Mouse (Mus musculus): ENCODE measurements around the gene Sap18b. TPM values are rescaled to one million over a fixed set of nuclear protein-coding genes. Genes with fewer than 3 reads are reported as not detected.

The Sap18b gene
- polyA plus RNA-seq, 1 experiment from 2014 or later: 252 TPM

- H3K27me3 ChIP-seq: no peaks in the 10 kb centered on the region
- no peaks in the 10 kb centered on the region for H3K9me3 ChIP-seq
- H3K36me3 ChIP-seq: no peaks in the 10 kb centered on the region
- ATAC-seq: no peak; the same call in 1 of the 2 replicates
- H3K4me3 ChIP-seq (replicated peaks): peak overlapping the region; percentile 99
- H3K9ac ChIP-seq (replicated peaks): peak overlapping the region; percentile 98
- H3K27ac ChIP-seq: peak overlapping the region; percentile 92
- H3K4me1 ChIP-seq (replicated peaks): peaks cover 30% of the 10 kb centered on the region
- under 1% methylated on average over 55 of the region's 69 CpGs for WGBS
- peak overlapping the region; percentile 97 for H3K4me2 ChIP-seq (replicated peaks)
Observed at GRCm38 (mm10) chr8:95806461-95807191, 18.5 kb upstream of the Sap18b start.

GRCm38 (mm10) chr8:95807331-95807843 lies 17.8 kb upstream of the Sap18b start, which contains the start of gene Cnot1:
Cnot1 (minus strand) TSS chr8:95807464.
- ATAC-seq: peak; percentile 98
- 0% methylated on average over 44 of the region's 44 CpGs for WGBS
- H3K9ac ChIP-seq (replicated peaks): peak within 1 kb of the TSS; percentile 98
- H3K4me1 ChIP-seq (replicated peaks): peaks cover 22% of the 10 kb centered on the region
- H3K27me3 ChIP-seq: no peaks in the 10 kb centered on the region
- no peaks in the 10 kb centered on the region for H3K36me3 ChIP-seq
- no peaks in the 10 kb centered on the region for H3K9me3 ChIP-seq
- peak within 1 kb of the TSS; percentile 99 for H3K4me3 ChIP-seq (replicated peaks)
- peak within 1 kb of the TSS; percentile 97 for H3K4me2 ChIP-seq (replicated peaks)
- peak within 1 kb of the TSS; percentile 94 for H3K27ac ChIP-seq

GRCm38 (mm10) chr8:95807861-95808260 lies 17.3 kb upstream of the Sap18b start:
- peak overlapping the region; percentile 94 for H3K27ac ChIP-seq
- under 1% methylated on average over 20 of the region's 20 CpGs for WGBS
- peak; percentile 93 for ATAC-seq
- peak overlapping the region; percentile 99 for H3K4me3 ChIP-seq (replicated peaks)
- peak overlapping the region; percentile 50 for H3K9ac ChIP-seq (replicated peaks)
- H3K36me3 ChIP-seq: no peaks in the 10 kb centered on the region
- H3K27me3 ChIP-seq: no peaks in the 10 kb centered on the region
- H3K9me3 ChIP-seq: no peaks in the 10 kb centered on the region
- H3K4me2 ChIP-seq (replicated peaks): peak overlapping the region; percentile 57
- peaks cover 21% of the 10 kb centered on the region for H3K4me1 ChIP-seq (replicated peaks)

- H3K4me2 ChIP-seq (replicated peaks): no peak overlapping the region
- no peak overlapping the region for H3K27ac ChIP-seq
- no peaks in the 10 kb centered on the region for H3K36me3 ChIP-seq
- no peaks in the 10 kb centered on the region for H3K9me3 ChIP-seq
- WGBS: 85% methylated on average over 4 of the region's 4 CpGs
- peaks cover 21% of the 10 kb centered on the region for H3K4me1 ChIP-seq (replicated peaks)
- no peak overlapping the region for H3K9ac ChIP-seq (replicated peaks)
- H3K4me3 ChIP-seq (replicated peaks): no peak overlapping the region
- no peaks in the 10 kb centered on the region for H3K27me3 ChIP-seq
- ATAC-seq: no peak
Observed at GRCm38 (mm10) chr8:95808631-95809030, 16.5 kb upstream of the Sap18b start.

DNA sequence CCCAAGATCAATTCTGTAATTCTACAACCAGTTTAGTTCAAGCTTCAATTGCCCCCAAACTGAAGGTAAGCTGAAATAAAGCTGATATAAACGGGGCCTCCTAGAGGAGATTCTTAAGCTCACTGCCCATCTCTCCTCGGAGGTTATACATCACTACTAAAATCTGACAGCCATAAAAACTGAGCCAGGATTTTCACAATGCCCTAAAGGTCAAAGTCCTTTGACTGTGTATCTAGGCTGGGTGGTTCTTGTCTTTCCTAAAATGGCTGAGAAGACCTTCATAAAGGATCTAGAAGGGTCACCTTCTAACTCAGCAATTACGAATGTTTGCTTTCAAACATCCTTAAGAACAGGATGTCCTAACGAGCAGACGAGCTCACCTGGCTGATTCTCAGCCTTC lies 16.0 kb upstream of the Sap18b start:
- no peak for ATAC-seq
- H3K27ac ChIP-seq: no peak overlapping the region
- no peaks in the 10 kb centered on the region for H3K27me3 ChIP-seq
- H3K9ac ChIP-seq (replicated peaks): no peak overlapping the region
- no peaks in the 10 kb centered on the region for H3K36me3 ChIP-seq
- H3K4me3 ChIP-seq (replicated peaks): no peak overlapping the region
- no peaks in the 10 kb centered on the region for H3K9me3 ChIP-seq
- H3K4me1 ChIP-seq (replicated peaks): peaks cover 21% of the 10 kb centered on the region
- WGBS: 82% methylated on average over 5 of the region's 5 CpGs
- H3K4me2 ChIP-seq (replicated peaks): no peak overlapping the region

GRCm38 (mm10) chr8:95810184-95810591 lies 15.0 kb upstream of the Sap18b start:
- no peak for ATAC-seq
- Histone ChIP-seq H3K36me3 (no peaks in the 10 kb centered on the region), H3K9ac (replicated peaks) (no peak overlapping the region), H3K4me3 (replicated peaks) (no peak overlapping the region), H3K4me1 (replicated peaks) (peaks cover 12% of the 10 kb centered on the region), H3K9me3 (no peaks in the 10 kb centered on the region), H3K27me3 (no peaks in the 10 kb centered on the region), H3K4me2 (replicated peaks) (no peak overlapping the region), H3K27ac (no peak overlapping the region)
- 59% methylated on average over 3 of the region's 3 CpGs for WGBS

DNA sequence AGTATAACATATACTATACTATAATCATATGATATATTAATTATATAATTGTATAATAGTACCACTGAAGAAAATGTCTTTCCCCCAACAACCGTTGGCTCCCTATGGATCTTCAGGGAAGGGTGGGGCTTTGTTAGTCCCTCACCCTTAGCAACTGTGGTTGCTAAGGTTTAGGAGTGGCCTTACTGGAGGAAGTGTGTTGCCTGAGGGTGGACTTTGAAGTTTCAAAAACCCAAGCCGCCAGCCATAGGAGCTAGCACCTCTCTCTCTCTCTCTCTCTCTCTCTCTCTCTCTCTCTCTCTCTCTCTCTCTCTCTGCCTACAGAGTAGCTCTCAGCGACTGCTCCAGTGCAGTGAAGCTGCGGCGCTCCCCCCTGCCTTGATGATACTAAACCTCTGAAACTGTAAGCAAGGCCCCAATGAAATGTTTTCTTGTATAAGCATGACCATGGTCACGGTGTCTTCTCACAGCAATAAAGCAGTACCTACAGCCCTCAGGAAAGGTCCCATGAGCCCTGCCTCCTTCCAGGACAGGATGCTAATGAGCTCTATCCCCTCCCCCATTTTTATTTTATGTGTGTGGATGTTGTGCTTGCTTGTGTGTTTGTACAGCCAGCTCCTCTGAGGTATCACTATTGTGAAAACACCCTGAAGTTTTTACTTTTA lies 9.0 kb upstream of the Sap18b start:
- H3K27me3 ChIP-seq: no peaks in the 10 kb centered on the region
- no peak for ATAC-seq
- no peak overlapping the region for H3K27ac ChIP-seq
- H3K9ac ChIP-seq (replicated peaks): no peak overlapping the region
- 0 out of 2 replicates have a peak, but pooled peaks cover 4% of the 10 kb centered on the region for H3K4me1 ChIP-seq (replicated peaks)
- no peak overlapping the region for H3K4me3 ChIP-seq (replicated peaks)
- WGBS: 44% methylated on average over 6 of the region's 6 CpGs
- no peaks in the 10 kb centered on the region for H3K36me3 ChIP-seq
- H3K4me2 ChIP-seq (replicated peaks): no peak overlapping the region
- no peaks in the 10 kb centered on the region for H3K9me3 ChIP-seq

DNA sequence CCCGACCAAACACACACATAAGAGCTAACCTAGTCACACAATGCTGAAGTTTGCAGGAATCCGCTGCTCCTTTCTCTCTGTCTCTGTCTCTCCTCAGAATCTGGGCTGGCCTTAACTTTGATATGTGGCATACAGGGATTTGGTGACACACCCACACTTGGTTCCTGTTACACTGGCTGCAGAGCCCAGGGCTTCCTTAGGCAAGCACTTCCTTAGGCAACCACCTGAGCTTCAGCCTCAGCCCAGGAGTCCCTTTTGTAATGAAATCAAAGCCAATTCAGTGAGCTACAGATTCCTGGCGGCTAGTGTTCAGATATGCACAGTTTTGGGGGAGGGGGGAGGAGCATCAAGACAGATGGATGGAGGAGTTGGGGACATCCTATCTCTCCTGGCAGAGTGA lies 7.5 kb upstream of the Sap18b start:
- H3K27me3 ChIP-seq: no peaks in the 10 kb centered on the region
- H3K4me3 ChIP-seq (replicated peaks): no peak overlapping the region
- H3K9ac ChIP-seq (replicated peaks): no peak overlapping the region
- 70% methylated on average over 3 of the region's 3 CpGs for WGBS
- H3K9me3 ChIP-seq: no peaks in the 10 kb centered on the region
- 0 out of 2 replicates have a peak, but pooled peaks cover 4% of the 10 kb centered on the region for H3K4me1 ChIP-seq (replicated peaks)
- no peak overlapping the region for H3K27ac ChIP-seq
- H3K4me2 ChIP-seq (replicated peaks): no peak overlapping the region
- no peak for ATAC-seq
- no peaks in the 10 kb centered on the region for H3K36me3 ChIP-seq

DNA sequence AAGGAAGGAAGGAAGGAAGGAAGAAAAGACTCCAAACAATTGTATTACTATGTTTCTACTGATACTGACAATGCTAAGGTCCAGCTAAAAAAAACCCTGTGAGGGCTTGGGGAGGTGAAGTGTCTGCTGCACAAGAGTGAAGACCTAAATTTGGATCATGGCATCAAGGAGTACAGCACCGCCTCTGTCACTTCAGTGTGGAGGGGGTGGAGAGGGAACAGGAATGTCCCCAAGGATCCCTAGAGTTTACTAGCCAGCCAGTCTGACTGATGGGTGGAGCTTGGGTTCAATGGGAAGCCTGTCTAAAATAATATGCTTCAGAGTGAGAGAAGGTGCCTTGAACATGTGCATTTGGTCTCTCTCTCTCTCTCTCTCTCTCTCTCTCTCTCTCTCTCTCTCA lies 6.9 kb upstream of the Sap18b start:
- no peak overlapping the region for H3K9ac ChIP-seq (replicated peaks)
- WGBS: 33% methylated on average over 1 of the region's 1 CpGs
- H3K4me2 ChIP-seq (replicated peaks): no peak overlapping the region
- no peaks in the 10 kb centered on the region for H3K9me3 ChIP-seq
- H3K36me3 ChIP-seq: no peaks in the 10 kb centered on the region
- no peak for ATAC-seq
- H3K27ac ChIP-seq: no peak overlapping the region
- H3K4me1 ChIP-seq (replicated peaks): 0 out of 2 replicates have a peak, but pooled peaks cover 4% of the 10 kb centered on the region
- no peak overlapping the region for H3K4me3 ChIP-seq (replicated peaks)
- no peaks in the 10 kb centered on the region for H3K27me3 ChIP-seq

DNA sequence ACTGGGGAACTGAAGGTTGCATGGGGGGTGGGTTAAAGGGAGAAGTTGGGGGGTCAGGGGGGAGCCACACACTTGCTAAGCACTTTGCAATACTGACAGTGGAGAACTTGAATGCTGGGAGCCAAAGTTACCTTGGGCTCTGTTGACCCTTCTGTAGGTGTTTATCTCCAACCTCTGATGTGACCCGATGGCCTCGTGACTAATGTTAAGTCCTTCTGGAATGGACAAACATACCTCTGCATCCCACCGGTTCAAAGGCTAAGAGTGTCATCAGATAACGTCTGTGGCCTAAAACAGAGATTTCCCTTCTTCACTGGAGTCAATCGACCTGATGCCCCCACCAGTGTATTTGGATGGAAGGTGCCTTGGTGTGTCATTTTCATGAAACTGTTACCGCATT lies 3.9 kb upstream of the Sap18b start:
- no peaks in the 10 kb centered on the region for H3K27me3 ChIP-seq
- no peak overlapping the region for H3K4me2 ChIP-seq (replicated peaks)
- no peaks in the 10 kb centered on the region for H3K9me3 ChIP-seq
- H3K27ac ChIP-seq: no peak overlapping the region
- WGBS: 87% methylated on average over 6 of the region's 6 CpGs
- ATAC-seq: no peak
- 0 out of 2 replicates have a peak, but pooled peaks cover 2% of the 10 kb centered on the region for H3K4me1 ChIP-seq (replicated peaks)
- H3K4me3 ChIP-seq (replicated peaks): no peak overlapping the region
- H3K36me3 ChIP-seq: no peaks in the 10 kb centered on the region
- H3K9ac ChIP-seq (replicated peaks): no peak overlapping the region

- no peak overlapping the region for H3K4me3 ChIP-seq (replicated peaks)
- no peaks in the 10 kb centered on the region for H3K27me3 ChIP-seq
- no peaks in the 10 kb centered on the region for H3K9me3 ChIP-seq
- no peak for ATAC-seq
- H3K4me1 ChIP-seq (replicated peaks): no peaks in the 10 kb centered on the region
- no peak overlapping the region for H3K27ac ChIP-seq
- H3K36me3 ChIP-seq: no peaks in the 10 kb centered on the region
- no peak overlapping the region for H3K9ac ChIP-seq (replicated peaks)
- no peak overlapping the region for H3K4me2 ChIP-seq (replicated peaks)
- WGBS: 86% methylated on average over 5 of the region's 5 CpGs
Observed at GRCm38 (mm10) chr8:95822096-95822495, 3.0 kb upstream of the Sap18b start.

- H3K36me3 ChIP-seq: no peaks in the 10 kb centered on the region
- 82% methylated on average over 3 of the region's 3 CpGs for WGBS
- H3K27ac ChIP-seq: no peak overlapping the region
- ATAC-seq: no peak
- no peaks in the 10 kb centered on the region for H3K27me3 ChIP-seq
- no peak overlapping the region for H3K9ac ChIP-seq (replicated peaks)
- no peak overlapping the region for H3K4me3 ChIP-seq (replicated peaks)
- no peak overlapping the region for H3K4me2 ChIP-seq (replicated peaks)
- H3K9me3 ChIP-seq: no peaks in the 10 kb centered on the region
- H3K4me1 ChIP-seq (replicated peaks): no peaks in the 10 kb centered on the region
Observed at GRCm38 (mm10) chr8:95822699-95823098, 2.4 kb upstream of the Sap18b start.
